Mouse (Mus musculus) c-Kit-negative CD71-positive TER-119-positive erythroid progenitor cells, embryonic 14.5 days (primary cell): ENCODE data around the gene Thtpa.
A peak's percentile ranks its signal among the peaks of the same experiment; 100 is the strongest.

Source experiments
- DNase-seq: peaks from one replicate; pipeline ENCODE4 v3.0.0-alpha.2; 2013; ENCODE audit warnings: low read depth, low spot score

Gene Thtpa

GRCm38 (mm10) chr14:55105386-55105785 lies 10.8 kb downstream of the Thtpa start:
- DNase-seq, result no peak

GRCm38 (mm10) chr14:55105836-55106809 lies 11.5 kb downstream of the Thtpa start, which contains the start of gene Ap1g2:
Ap1g2 (minus strand) TSS chr14:55106593.
- DNase-seq, result peak; percentile 56

GRCm38 (mm10) chr14:55106990-55107389 lies 12.4 kb downstream of the Thtpa start:
- no peak for DNase-seq

GRCm38 (mm10) chr14:55108202-55108870 lies 13.8 kb downstream of the Thtpa start:
- DNase-seq, result no peak

GRCm38 (mm10) chr14:55109048-55109873 lies 14.7 kb downstream of the Thtpa start:
- DNase-seq, result no peak

GRCm38 (mm10) chr14:55110076-55110475 lies 15.5 kb downstream of the Thtpa start:
- DNase-seq, result no peak

- no peak for DNase-seq
These were observed 17.1 kb downstream of the Thtpa start for GRCm38 (mm10) chr14:55111720-55112119.

- no peak for DNase-seq
These were observed 18.9 kb downstream of the Thtpa start for GRCm38 (mm10) chr14:55113351-55113974.

- DNase-seq, result no peak
These were observed 19.5 kb downstream of the Thtpa start for GRCm38 (mm10) chr14:55113975-55114645.

- DNase-seq, result no peak
These were observed 20.4 kb downstream of the Thtpa start for GRCm38 (mm10) chr14:55114759-55115701.

- DNase-seq, result no peak
These were observed 21.3 kb downstream of the Thtpa start for GRCm38 (mm10) chr14:55115846-55116245.

- no peak for DNase-seq
These were observed 22.0 kb downstream of the Thtpa start, which contains the start of gene Jph4 for GRCm38 (mm10) chr14:55116425-55117200. Jph4 (minus strand) TSS chr14:55116935.

GRCm38 (mm10) chr14:55118852-55119251 lies 24.3 kb downstream of the Thtpa start:
- no peak for DNase-seq

GRCm38 (mm10) chr14:55119421-55120134 lies 25.0 kb downstream of the Thtpa start:
- no peak for DNase-seq

GRCm38 (mm10) chr14:55121947-55122346 lies 27.4 kb downstream of the Thtpa start:
- DNase-seq, result no peak

- DNase-seq, result no peak
These were observed 27.8 kb downstream of the Thtpa start for GRCm38 (mm10) chr14:55122359-55122758.

GRCm38 (mm10) chr14:55125711-55126110 lies 31.1 kb downstream of the Thtpa start:
- no peak for DNase-seq

GRCm38 (mm10) chr14:55126521-55126920 lies 31.9 kb downstream of the Thtpa start:
- DNase-seq, result no peak
